Mouse (Mus musculus) brown adipose tissue, adult 24 weeks (tissue): ENCODE results near the gene Ppm1l. TPM values are rescaled to one million over a fixed set of nuclear protein-coding genes. Genes with fewer than 3 reads are reported as not detected.

Source experiments
- H3K27ac ChIP-seq: fragments of 200-500 bp; replicated peaks from 2 replicates; pipeline ENCODE4 v1.5.1; 2012; ENCODE audit warnings: low read depth, mild to moderate bottlenecking, low read length
- H3K4me1 ChIP-seq: fragments of 200-500 bp; 2 replicates; pipeline ENCODE4 v1.6.1; 2012; ENCODE audit warnings: low read length, mixed read lengths; ENCODE audit not compliant: control insufficient read depth, insufficient read depth, insufficient read length
- H3K4me3 ChIP-seq: fragments of 200-500 bp; 2 replicates; pipeline ENCODE4 v1.5.1; 2012; ENCODE audit warnings: low read depth, mild to moderate bottlenecking, low read length, moderate library complexity; ENCODE audit not compliant: insufficient read depth
- polyA plus RNA-seq: library from polyadenylated mRNA; stranded (reverse); fragments of >200 nt; gene quantifications from 2 replicates; pipeline ENCODE4 v1.2.4, GENCODE M21; 2012; ENCODE audit not compliant: missing spikeins, insufficient read depth, insufficient read length

The Ppm1l gene
- polyA plus RNA-seq, 1 experiment: 5.0 TPM

- Histone ChIP-seq H3K4me3 (no peak overlapping the region), H3K27ac (no peak overlapping the region), H3K4me1 (peaks cover 3% of the 10 kb centered on the region)
Measured at GRCm38 (mm10) chr3:69529576-69529975, 212.9 kb downstream of the Ppm1l start.

GRCm38 (mm10) chr3:69531511-69531910 lies 214.8 kb downstream of the Ppm1l start:
- H3K27ac ChIP-seq: no peak overlapping the region
- H3K4me1 ChIP-seq: no peaks in the 10 kb centered on the region
- no peak overlapping the region for H3K4me3 ChIP-seq

GRCm38 (mm10) chr3:69532687-69533086 lies 216.0 kb downstream of the Ppm1l start:
- Histone ChIP-seq H3K27ac (no peak overlapping the region), H3K4me1 (no peaks in the 10 kb centered on the region), H3K4me3 (no peak overlapping the region)

GRCm38 (mm10) chr3:69535486-69535885 lies 218.8 kb downstream of the Ppm1l start:
- Histone ChIP-seq H3K4me3 (no peak overlapping the region), H3K27ac (no peak overlapping the region), H3K4me1 (no peaks in the 10 kb centered on the region)

- no peak overlapping the region for H3K27ac ChIP-seq
- no peaks in the 10 kb centered on the region for H3K4me1 ChIP-seq
- H3K4me3 ChIP-seq: no peak overlapping the region
Measured at GRCm38 (mm10) chr3:69535941-69536647, 219.4 kb downstream of the Ppm1l start.

- Histone ChIP-seq H3K27ac (no peak overlapping the region), H3K4me1 (peaks cover 3% of the 10 kb centered on the region), H3K4me3 (no peak overlapping the region)
Measured at GRCm38 (mm10) chr3:69542962-69543361, 226.3 kb downstream of the Ppm1l start.

GRCm38 (mm10) chr3:69543730-69544129 lies 227.1 kb downstream of the Ppm1l start:
- H3K27ac ChIP-seq: no peak overlapping the region
- H3K4me1 ChIP-seq: peaks cover 3% of the 10 kb centered on the region
- H3K4me3 ChIP-seq: no peak overlapping the region

- Histone ChIP-seq H3K27ac (no peak overlapping the region), H3K4me1 (peaks cover 3% of the 10 kb centered on the region), H3K4me3 (no peak overlapping the region)
Measured at GRCm38 (mm10) chr3:69545017-69545416, 228.4 kb downstream of the Ppm1l start.

GRCm38 (mm10) chr3:69548704-69549455 lies 232.2 kb downstream of the Ppm1l start:
- H3K4me3 ChIP-seq: no peak overlapping the region
- no peak overlapping the region for H3K27ac ChIP-seq
- H3K4me1 ChIP-seq: no peaks in the 10 kb centered on the region

GRCm38 (mm10) chr3:69549602-69550001 lies 232.9 kb downstream of the Ppm1l start:
- no peak overlapping the region for H3K4me3 ChIP-seq
- no peaks in the 10 kb centered on the region for H3K4me1 ChIP-seq
- H3K27ac ChIP-seq: no peak overlapping the region

- Histone ChIP-seq H3K27ac (no peak overlapping the region), H3K4me3 (no peak overlapping the region), H3K4me1 (peaks cover 10% of the 10 kb centered on the region)
Measured at GRCm38 (mm10) chr3:69555511-69555910, 238.8 kb downstream of the Ppm1l start.

GRCm38 (mm10) chr3:69556092-69556778 lies 239.6 kb downstream of the Ppm1l start:
- H3K4me3 ChIP-seq: no peak overlapping the region
- no peak overlapping the region for H3K27ac ChIP-seq
- H3K4me1 ChIP-seq: peaks cover 10% of the 10 kb centered on the region

GRCm38 (mm10) chr3:69559316-69559974 lies 242.8 kb downstream of the Ppm1l start:
- H3K4me1 ChIP-seq: peaks cover 15% of the 10 kb centered on the region
- no peak overlapping the region for H3K4me3 ChIP-seq
- no peak overlapping the region for H3K27ac ChIP-seq

- peaks cover 15% of the 10 kb centered on the region for H3K4me1 ChIP-seq
- H3K27ac ChIP-seq: no peak overlapping the region
- H3K4me3 ChIP-seq: no peak overlapping the region
Measured at GRCm38 (mm10) chr3:69559975-69560330, 243.3 kb downstream of the Ppm1l start.

- Histone ChIP-seq H3K4me3 (no peak overlapping the region), H3K4me1 (peaks cover 11% of the 10 kb centered on the region), H3K27ac (no peak overlapping the region)
Measured at GRCm38 (mm10) chr3:69561686-69562085, 245.0 kb downstream of the Ppm1l start.
